Mouse (Mus musculus) cerebellum, adult 2 months (tissue): ENCODE data around the gene Svop.

Experiments used
- CTCF ChIP-seq: fragments of 200-500 bp; IDR thresholded peaks from 2 replicates; pipeline ENCODE4 v1.5.1; 2011; ENCODE audit warnings: low read depth, mild to moderate bottlenecking, control low read depth, low read length, moderate library complexity, borderline replicate concordance; ENCODE audit not compliant: insufficient read depth
- POLR2A ChIP-seq: fragments of 200-500 bp; IDR thresholded peaks from 2 replicates; pipeline ENCODE4 v1.6.1; 2011; ENCODE audit warnings: low read length, control low read depth, borderline replicate concordance; ENCODE audit not compliant: insufficient read depth

DNA sequence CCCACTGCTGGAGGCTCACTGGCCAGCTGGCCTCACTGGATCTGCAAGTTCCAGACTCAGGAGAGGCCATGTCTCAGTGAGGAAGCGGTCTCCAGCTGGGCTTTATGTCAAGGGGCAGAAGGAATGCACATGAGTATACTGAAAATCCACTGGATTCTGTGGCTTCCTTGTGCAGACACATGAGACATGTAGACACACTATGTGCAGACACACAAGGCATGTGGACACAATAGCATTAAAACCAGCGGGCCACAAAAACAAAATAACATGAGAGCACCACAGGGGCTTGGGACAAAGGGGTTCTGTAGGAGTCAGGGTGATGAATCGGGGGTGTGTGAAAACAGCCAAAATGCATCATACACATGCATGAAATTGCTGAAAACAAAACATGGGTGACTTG, 34.6 kb upstream of the Svop start:
- TF ChIP-seq CTCF (no peak), POLR2A (no peak)
